Comparison of ENCODE assay signal across 9 mouse cellular contexts in genomic region chr12:65401728-65402419, GRCm38 (mm10).
DNase-seq lines count a peak whose midpoint lies in the region; ATAC-seq and TF ChIP-seq lines count a peak whose summit lies in the region.
"Had no signal": no experiment of that assay in that cellular context is flagged by ENCODE, and none has a peak within 500 bp of the region (broad histone marks: within the 10 kb centered on the region; RNA-seq: fewer than 3 reads in every experiment).

No protein-coding gene starts in this region.

- no peak overlapping the region for H3K9ac ChIP-seq in lung, embryonic 14.5 days
- no peak overlapping the region for H3K9ac ChIP-seq in hindbrain, embryonic 11.5 days (ENCODE audit: low read depth, low read length)
- H3K9ac ChIP-seq in neural tube, embryonic 13.5 days: no peak overlapping the region

- no peaks in the 10 kb centered on the region for H3K4me1 ChIP-seq in lung, embryonic 14.5 days (ENCODE audit: insufficient read depth)
- H3K4me1 ChIP-seq in hindbrain, embryonic 11.5 days (replicated peaks; ENCODE audit: control insufficient read depth, insufficient read depth, low read length): no peaks in the 10 kb centered on the region
- no peaks in the 10 kb centered on the region for H3K4me1 ChIP-seq in neural tube, embryonic 13.5 days (replicated peaks)
- H3K4me1 ChIP-seq: megakaryocyte, embryonic 14.5 days had no signal

- H3K27ac ChIP-seq in lung, embryonic 14.5 days (ENCODE audit: low read depth): no peak overlapping the region
- no peak overlapping the region for H3K27ac ChIP-seq in hindbrain, embryonic 11.5 days (ENCODE audit: low read depth, low read length)
- no peak overlapping the region for H3K27ac ChIP-seq in neural tube, embryonic 13.5 days (replicated peaks)

- WGBS in lung, embryonic 14.5 days: 46% methylated on average over 8 of the region's 8 CpGs
- WGBS in hindbrain, embryonic 11.5 days: 60% methylated on average over 8 of the region's 8 CpGs
- WGBS in neural tube, embryonic 13.5 days: 51% methylated on average over 8 of the region's 8 CpGs

- peak; percentile 71 for DNase-seq in lung, embryonic 14.5 days
- DNase-seq in lung, postnatal 36 days: no peak
- DNase-seq in cerebellum, postnatal 25 days: peak; percentile 23 to 63
- DNase-seq in hindbrain, embryonic 11.5 days (ENCODE audit: low spot score): peak; percentile 60
- DNase-seq in layer of hippocampus, postnatal 10 days (ENCODE audit: low spot score in 2 of 2): peak; percentile 59 to 75
- DNase-seq in MN1 (ENCODE audit: low spot score): no peak

- no peak overlapping the region for H3K4me3 ChIP-seq in lung, embryonic 14.5 days (ENCODE audit: low read depth, low read length)
- H3K4me3 ChIP-seq in hindbrain, embryonic 11.5 days (ENCODE audit: low read depth, low read length): no peak overlapping the region
- no peak overlapping the region for H3K4me3 ChIP-seq in neural tube, embryonic 13.5 days
- H3K4me3 ChIP-seq: megakaryocyte, embryonic 14.5 days had no signal

- ATAC-seq in lung, embryonic 14.5 days (ENCODE audit: insufficient read depth): peak; percentile 69; the same call in 1 of the 2 replicates
- ATAC-seq in hindbrain, embryonic 11.5 days (ENCODE audit: low FRiP score): peak; percentile 80
- peak; percentile 92 for ATAC-seq in neural tube, embryonic 13.5 days (ENCODE audit: low read depth)
- no peak for ATAC-seq in erythroblast, adult 5-6 weeks (replicated peaks; ENCODE audit: low FRiP score, poor library complexity, severe bottlenecking)

- H3K27me3 ChIP-seq in lung, embryonic 14.5 days (ENCODE audit: insufficient read depth, low read length): no peaks in the 10 kb centered on the region
- H3K27me3 ChIP-seq in hindbrain, embryonic 11.5 days (ENCODE audit: control insufficient read depth, insufficient read depth, low read length): no peaks in the 10 kb centered on the region
- H3K27me3 ChIP-seq in neural tube, embryonic 13.5 days: no peaks in the 10 kb centered on the region
- H3K27me3 ChIP-seq: megakaryocyte, embryonic 14.5 days had no signal

- no peak overlapping the region for H3K4me2 ChIP-seq in lung, embryonic 14.5 days
- H3K4me2 ChIP-seq in hindbrain, embryonic 11.5 days (replicated peaks; ENCODE audit: low read depth, low read length): no peak overlapping the region
- H3K4me2 ChIP-seq in neural tube, embryonic 13.5 days: no peak overlapping the region

- no peaks in the 10 kb centered on the region for H3K9me3 ChIP-seq in lung, embryonic 14.5 days (ENCODE audit: low read depth, low read length)
- H3K9me3 ChIP-seq in hindbrain, embryonic 11.5 days (ENCODE audit: control insufficient read depth, low read length): no peaks in the 10 kb centered on the region
- no peaks in the 10 kb centered on the region for H3K9me3 ChIP-seq in neural tube, embryonic 13.5 days

- no peaks in the 10 kb centered on the region for H3K36me3 ChIP-seq in lung, embryonic 14.5 days (ENCODE audit: insufficient read depth)
- no peaks in the 10 kb centered on the region for H3K36me3 ChIP-seq in hindbrain, embryonic 11.5 days (ENCODE audit: control insufficient read depth, insufficient read depth, low read length)
- no peaks in the 10 kb centered on the region for H3K36me3 ChIP-seq in neural tube, embryonic 13.5 days

- peak; percentile 68 for TF ChIP-seq CTCF in lung, embryonic 14.5 days (IDR thresholded peaks at IDR 0.05; ENCODE audit: low read depth)

Comparison
In these comparisons a context has a peak if more than half of its experiments do, and no peak if none do; other contexts are left out.
1. DNase-seq: peak in lung, embryonic 14.5 days (single experiment), cerebellum, postnatal 25 days (2 of 2), hindbrain, embryonic 11.5 days (single experiment) and layer of hippocampus, postnatal 10 days (2 of 2); none in lung, postnatal 36 days (single experiment) and MN1 (single experiment).